Mouse (Mus musculus) c-Kit-negative CD71-positive TER-119-positive erythroid progenitor cells, embryonic 14.5 days (primary cell): ENCODE measurements around the gene Plpp2.

Source experiments
- DNase-seq: peaks from one replicate; pipeline ENCODE4 v3.0.0-alpha.2; 2013; ENCODE audit warnings: low read depth, low spot score

Plpp2 gene

DNA sequence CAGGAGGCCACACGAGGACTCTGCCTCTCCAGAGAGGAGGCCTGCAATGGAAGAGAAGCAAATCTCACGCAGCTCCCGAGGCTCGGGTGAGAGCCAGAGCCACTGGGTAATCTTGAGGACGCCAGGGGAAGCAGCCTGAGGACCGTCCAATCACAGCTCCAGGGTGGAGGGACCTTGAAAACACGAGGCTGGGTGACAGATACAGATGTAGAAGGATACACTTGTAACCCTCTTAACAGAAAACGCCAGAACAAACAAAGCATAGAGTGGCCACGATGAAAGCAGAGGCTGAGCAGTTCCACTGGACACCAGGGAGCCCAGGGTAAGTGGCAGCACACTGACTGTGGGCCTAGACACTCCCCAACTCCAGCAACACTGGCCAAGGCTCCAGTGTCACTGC lies 16.8 kb upstream of the Plpp2 start:
- no peak for DNase-seq

DNA sequence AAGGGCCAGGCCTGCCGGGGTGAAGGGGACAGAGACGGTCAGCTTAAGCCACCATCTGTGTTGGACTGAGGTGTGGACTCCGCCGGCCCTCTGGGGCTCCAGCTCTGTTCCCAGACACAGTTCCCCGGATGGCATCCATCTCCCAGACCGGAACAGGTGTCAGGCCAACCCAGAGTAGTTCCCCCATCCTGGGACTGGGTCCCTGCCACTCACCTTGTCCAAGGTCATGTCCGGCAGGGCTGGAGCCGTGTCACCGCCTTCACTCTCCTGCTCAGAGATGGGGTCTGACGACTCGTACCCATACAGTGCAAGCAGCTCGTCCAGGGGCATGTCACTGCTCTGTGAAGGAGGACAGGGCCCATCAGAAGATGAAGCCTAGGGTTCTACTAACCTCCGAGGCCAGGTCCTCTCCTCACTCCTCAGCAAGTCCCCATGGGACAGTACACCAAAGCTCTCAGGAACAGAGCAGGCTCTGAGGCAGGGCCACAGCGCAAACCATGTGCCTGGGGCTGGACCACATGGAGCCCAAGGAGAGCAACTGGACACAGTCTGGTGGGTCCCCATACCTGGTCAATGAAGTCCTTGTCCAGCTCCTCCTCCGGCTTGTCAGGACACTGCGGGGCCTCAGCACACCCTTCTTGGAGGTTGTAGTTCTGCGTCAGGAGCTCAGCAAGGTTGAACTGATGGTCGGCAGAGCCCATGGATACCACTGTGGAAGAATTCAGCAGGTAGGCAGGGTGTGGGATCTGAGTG lies 15.6 kb upstream of the Plpp2 start:
- DNase-seq = no peak

DNA sequence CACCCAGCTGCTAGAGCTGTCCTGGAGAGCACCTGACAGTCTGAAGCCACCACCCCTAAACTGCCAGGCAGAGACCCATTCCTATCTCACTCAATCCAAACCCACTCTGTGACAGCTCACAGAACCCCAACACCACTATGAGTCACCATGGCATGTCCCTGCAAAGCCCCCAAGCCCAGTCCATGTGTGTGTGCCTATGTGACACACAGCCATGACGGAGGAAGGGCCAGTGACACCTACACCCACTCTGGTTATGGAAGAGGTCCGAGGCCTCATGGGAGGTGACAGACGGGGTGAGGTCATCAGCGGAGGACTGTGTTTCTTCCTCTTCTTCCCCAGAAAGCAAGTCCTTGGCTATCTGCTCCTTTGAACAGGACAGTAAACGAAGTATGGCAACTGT lies 14.9 kb upstream of the Plpp2 start:
- no peak for DNase-seq

DNA sequence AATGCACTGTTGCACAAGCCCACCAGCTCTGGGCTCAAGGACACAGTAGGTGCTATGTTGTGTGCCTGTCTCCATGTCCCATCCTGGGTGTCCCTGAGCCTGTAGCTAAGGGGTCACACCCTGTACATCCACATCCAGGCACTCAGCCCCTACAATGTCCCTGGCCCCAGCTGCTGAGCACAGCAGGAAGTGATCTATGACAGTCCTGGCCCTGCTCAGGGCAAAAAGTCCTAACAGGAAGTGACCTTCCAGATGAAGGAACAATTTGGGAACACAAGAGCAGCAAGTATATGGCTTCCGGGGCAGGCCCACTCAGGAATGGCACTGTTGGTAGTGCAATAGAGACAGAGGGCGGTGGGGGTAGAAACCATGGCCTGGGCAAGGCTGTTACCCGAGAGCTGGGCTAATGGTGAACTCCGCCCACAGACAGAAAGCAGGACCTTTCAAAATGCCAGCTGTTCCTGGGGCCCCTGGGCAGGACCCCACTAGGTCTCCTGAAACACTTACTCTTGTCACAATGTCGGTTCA lies 13.6 kb upstream of the Plpp2 start:
- DNase-seq = no peak

DNA sequence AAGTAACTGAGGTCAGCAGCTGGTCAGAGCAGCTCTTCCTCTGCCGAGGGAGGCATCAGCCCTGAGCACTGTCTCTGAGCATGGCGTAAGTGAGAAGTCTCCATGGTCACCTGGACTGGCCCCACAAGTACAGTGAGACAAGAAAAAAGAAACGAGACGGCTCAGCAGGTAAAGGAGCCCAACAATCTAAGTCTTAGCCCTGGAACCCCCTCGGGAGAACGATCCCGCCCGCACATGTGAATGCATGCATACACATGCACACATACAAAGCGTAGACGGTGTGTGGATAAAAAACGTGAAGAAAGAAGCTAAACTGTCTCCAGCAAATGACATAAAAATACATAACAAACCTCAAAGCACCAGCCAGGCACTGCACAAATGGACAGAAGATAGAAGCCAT lies 12.9 kb upstream of the Plpp2 start:
- DNase-seq = no peak

DNA sequence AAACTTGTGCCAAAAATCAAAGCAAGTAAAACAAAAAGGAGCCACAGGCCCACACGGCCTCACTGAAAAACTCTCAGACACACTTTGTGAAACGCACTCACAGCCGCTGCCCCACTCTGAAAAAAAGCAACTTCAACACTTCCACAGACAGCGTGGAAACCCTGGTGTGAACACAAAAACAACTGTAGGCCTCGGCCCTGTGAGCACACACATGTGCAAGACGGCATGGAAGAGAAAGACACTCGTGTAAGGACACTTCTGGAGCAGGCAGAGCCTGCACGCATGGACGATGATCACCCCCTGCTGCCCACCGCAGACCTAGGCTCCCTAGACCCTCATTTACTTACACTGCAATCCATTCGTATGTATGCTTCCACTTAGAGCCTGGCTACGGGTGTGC lies 12.3 kb upstream of the Plpp2 start:
- no peak for DNase-seq

DNA sequence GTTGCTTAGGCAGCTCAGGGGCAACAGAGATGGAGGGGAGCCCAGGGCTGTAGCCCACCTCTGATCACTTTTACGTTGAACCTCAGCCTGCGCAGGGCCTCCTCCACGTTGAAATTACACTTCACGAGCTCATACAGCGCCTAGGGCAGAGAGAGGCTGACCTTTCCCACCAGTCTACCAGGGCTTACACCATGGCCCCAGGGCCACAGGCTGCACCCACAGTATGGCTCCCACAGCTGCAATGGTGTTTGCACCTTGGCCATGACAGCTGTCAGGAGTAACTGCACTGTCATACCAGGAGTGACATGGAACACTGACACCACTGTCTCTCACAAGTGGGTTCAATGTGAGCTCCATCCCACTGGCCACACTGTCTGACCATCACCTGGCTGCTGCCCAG lies 11.0 kb upstream of the Plpp2 start:
- no peak for DNase-seq

DNA sequence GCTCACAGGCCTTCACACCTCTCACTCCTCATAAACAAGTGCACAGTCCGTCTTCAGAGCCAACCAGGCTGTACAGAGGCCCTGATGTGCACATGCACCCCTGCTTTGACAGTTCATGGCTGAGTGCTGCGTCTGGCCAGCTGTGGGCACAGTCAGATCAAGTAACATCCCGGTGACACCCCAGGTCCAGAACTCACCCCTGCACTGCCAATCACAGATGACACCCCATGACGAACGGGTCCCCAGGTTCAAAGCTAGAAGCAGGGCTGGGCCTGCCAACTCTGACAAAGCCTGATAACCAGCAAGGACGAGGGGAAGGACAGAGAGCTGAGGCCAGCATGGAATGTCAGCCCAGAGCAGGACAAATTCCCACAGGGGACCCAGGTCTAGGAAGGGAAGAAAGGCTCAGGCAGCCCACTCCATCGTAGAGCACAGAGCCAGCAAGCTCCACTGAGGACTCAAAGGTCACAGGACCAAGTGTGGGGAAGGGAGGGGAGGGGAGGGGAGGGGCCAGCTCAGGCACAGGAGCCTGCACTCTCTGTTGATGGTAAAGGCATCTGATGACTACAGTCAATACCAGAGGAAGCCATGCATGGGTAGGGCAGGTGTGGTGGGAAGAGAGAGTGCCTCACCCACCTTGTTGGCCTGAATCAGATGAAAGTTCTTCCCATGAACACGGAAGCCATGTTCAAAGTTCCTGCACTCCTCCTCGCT lies 10.4 kb upstream of the Plpp2 start:
- DNase-seq = no peak

DNA sequence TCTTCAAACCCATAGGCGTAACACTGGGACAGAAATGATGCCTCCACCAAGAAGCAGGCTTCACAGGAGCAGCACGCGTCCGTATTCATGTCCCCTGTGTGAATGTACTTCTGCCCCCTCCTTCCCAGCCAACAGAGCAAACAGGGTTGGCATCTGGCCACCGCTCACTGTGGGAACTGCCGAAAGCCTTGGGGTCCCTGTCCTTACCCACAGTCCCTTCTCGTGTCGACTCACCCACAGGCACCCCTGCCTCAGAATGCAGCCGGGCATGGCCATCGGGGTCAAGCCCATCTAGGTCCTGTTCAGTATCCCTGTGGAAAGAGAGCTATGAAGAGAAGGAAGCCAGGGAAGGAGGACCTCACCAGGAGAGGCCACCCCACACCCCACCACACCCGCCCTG lies 8.6 kb upstream of the Plpp2 start:
- no peak for DNase-seq

DNA sequence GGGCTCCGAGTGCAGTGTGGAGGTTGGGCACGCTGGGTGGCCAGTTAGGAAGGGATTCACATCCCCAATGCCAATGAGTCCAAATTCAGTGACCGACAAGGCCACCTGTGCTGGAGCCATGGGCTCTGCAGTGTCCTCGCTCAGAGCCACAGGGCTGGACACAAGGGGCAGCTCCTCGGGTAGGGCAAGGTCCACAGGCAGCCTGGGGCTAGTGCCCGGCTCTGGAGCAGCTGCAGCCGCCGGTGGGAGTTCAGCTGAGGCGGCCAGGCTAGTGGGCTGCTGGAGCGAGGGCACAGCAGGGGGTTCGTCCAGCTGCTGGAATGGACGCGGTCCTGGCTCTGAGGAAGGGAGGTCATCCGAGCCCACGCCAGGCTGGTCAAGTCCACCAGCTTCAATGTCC lies 7.9 kb upstream of the Plpp2 start:
- no peak for DNase-seq

DNA sequence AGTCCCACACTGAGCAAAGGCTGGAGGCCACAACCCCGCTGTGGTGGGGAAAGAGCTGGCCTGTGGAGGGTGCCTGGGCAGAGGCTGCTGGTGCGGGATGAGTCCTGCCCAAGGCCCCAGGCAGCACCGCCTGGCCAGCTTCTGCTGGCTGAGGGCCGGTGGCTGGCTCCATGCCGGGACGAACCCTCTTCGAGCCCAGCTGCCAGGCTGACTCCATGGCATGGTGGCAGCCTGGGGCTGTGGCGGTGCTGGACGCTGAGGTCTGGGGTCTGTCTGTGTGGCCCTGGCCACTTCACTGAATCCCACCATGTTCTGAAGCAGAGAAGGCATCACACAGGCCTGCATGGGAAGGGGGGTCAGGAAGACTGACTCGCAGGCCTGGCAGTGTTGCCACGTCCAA lies 7.2 kb upstream of the Plpp2 start:
- DNase-seq = no peak

DNA sequence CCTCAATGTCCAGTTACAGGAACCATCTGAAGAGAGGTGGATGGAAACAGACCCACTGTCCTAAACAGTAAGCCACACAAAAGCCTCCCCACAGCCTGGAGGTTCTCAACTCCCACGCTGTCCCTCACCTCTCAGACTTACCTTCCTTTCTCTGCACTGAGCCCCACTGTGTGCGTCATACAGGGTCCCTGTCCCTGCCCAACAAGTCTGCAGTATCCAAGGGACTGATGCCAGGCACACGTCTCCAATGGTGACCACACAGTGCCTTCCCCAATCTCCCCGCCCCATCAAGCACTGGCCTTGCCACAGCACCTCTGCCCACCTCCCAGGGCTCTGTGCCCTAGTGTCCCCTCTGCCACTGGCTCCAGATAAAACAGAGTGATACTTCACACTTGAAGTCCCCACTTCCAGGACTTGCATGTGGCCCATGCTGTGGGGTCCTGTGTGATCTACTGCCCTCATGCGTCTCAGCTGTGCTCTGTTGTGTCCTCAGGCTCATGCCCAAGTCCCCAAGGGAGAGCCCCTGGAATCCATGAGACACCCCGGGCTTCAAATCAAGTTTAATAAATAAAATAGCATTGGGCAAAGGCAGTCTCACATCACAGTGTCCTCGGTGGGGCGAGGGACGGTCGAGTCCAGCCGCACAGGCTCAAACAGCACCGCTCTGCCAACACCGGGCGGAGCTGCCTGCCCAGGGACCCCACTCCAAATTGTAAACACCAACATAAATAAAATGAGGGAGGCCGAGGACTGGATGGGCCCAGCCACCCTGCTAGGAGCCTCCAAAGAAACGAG lies 6.3 kb upstream of the Plpp2 start:
- no peak for DNase-seq

DNA sequence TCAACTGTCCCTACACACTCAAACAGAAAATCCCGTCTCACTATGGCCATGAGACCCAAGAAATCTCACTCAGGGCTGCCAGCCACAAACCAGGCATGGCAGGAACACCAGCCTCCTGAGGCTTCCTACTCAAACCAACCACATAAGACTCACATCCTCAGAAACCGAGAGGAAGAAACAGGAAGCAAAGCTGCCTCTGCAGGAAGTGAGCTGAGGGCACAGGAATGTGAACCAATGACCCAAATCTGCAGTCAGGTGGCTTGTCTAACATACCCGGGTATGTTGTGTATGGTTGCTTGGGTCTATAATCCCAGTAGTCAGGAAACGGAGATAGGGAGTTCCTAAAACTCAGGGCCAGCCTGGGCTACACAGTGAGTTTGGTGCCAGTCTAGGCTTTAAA lies 5.3 kb upstream of the Plpp2 start:
- DNase-seq = no peak

DNA sequence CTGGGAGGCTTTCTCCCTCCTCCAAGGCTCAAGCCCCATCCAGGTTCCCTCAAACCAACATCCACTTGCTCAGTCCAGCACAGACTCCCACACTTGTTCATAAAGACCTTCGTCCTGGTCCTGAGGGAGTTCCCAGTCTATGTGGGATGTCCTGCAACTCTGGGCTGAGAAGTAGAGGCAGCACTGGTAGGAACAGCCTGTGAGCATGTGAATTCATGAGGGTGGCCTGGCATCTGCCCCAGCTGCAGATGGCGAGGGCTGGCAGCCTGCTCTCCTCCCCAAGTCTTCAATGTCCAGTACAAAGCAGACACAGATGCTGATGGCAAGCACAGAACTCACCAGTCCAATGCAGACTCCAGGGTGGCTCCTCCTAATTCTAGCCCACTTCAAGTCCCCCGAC lies 4.7 kb upstream of the Plpp2 start:
- DNase-seq = no peak

DNA sequence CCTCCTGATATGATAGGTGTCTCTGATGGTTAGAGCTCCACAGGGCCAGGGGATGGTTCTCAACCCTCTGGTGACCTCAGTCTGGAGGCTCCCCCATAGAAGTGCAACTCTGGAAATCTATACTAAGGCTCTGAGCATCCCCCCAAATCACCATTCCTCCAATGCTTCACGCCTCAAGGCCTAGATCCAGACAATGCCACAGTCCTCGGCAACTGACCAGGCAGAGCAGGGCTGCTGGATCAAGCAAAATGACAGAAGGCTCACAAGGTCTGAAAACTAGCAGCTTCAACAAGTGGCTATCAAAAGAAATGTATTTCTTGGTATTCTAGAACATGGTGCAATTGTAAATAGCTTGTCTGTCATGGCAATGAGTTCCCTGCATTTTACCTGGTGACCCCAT lies 4.2 kb upstream of the Plpp2 start:
- no peak for DNase-seq

DNA sequence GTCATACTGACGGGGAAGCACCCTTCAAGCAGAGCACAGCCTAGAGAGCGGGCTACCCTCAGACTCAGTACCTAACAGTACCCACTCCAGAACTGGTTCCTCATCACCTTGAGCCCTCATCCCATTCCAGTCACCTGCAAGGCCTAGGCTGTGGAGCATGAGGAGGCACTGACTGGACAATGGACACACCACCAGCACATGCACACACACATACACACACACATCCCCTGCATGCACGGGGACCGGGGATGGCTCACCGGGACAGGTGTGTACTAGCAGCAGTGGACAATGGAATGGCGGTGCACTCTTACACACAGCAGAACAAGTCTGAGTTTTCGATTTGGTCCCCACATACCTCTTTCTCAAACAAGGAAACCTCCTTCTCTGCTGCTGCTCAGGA lies 3.7 kb upstream of the Plpp2 start:
- no peak for DNase-seq

DNA sequence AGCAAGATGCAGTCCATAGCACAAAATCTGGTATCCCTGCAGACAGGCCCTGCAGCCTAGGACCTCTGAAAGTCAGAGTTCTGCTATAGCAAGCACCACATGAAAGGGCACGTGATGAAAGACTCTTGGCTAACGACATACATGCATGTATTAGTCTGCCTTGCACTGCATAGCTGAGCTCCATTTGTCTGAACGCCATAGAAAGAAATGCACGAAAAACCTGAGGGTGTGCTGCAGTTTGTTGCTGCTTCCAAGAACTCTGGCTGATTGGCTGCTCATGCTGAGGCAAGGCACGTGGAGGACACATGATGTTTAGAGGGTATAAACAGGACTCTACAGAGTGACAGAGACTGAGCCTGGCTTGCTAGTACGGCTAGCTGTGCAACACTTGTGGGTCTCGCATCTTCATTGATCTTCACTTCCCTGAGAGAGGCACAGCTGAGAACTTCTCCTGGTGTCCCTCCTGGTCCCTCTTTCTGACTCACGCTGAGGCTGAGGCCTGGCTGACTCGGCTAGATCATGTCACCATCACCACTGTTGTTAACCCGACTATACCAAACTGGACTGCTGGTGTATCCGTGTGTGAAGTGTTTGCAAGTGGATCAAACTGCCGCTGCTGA lies 3.0 kb upstream of the Plpp2 start:
- DNase-seq = no peak

DNA sequence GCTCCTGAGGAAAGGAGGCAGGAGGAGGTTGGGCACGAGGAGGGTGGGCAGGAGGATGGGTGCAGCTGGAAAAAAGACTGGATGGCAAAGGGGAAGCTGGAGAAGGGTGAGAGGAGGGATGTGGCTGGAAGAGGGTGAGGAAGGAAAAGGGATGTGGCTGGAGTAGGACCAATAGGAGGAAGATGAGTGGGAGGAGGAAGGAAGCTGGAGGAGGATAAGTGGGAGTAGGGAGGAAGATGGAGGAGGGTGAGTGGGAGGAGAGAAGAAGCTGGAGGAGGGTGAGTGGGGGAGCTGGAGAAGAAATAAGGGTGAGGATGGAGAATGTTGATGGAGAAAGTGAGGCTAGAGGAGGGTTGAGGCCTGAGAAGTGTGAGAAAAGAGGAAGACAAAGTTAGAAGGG lies 1.8 kb upstream of the Plpp2 start:
- DNase-seq = no peak

DNA sequence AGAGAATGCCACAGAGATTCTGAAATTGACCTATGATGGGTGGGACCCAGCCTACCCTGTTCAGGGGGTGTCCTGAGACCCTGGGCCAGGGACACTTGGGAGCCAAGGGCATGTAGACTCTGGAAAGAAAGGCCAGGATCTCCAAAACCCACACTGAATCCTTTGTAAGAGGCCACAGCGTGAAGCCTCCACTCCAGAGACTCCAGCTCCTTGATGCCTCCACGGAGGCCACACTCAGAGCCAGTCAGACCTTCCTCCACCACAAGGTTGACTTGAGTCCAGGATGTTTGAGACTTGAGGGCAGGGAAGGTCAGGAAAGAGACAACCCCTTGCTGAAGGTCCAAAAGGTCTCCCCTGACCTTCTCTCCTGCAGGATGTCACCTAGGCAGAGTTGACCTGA lies 830 bp upstream of the Plpp2 start:
- DNase-seq = no peak

DNA sequence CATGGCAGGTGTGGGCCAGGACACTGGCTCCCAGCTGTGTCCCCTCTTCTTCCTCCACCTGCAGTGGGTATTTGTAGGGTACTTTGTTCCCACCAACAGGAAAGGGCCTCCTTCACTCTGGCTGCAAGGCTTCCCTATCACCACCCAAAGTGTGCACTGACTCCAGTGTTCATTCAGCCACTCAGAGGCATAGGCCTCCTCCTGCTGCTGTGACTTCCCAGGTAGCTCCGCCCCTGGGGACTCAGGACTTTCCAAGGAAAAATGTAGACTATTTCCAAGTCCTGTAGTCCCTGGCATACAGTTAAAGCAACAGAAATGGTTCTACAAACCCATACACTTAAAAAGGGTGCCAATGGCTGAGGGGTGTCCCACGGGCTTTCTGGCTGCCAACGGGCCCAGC lies 918 bp downstream of the Plpp2 start:
- DNase-seq = no peak

DNA sequence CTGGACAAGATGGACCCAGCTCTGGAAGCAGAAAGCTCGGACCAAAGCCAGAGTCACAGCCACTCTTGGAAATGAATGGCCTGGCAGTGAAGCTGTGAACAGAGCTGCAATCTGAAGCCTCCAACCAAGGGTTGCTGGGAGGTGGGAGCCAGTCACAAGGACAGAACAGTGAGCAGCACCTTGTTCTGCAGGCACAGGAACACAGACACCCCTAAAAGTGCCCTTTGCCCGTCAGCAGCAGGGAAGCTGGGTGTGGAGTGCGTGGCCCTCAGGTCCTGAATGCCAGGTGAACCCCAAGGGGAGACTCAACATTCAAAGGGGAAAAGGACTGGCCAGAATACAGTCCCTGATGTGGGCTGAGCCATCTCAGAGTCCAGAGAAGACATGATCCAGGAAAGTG lies 2.0 kb downstream of the Plpp2 start:
- DNase-seq = no peak

DNA sequence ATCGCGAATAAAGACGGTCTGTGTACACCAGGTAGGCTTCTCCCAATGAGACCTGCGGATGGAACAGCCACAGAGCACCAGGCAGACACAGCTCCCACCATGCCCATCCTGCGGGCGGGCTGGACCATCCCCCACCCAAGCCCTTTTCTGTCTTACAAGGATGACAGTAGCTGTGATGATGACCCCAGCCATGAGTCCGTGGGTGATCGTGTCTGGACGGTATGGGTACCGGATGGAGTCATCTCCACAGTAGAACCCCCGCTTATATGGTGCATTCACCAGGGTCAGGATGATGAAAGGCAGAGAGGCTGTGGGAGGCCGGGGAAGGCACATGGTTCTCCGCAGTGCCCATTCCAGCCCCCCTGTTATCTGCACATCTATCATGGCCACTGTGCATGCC lies 2.9 kb downstream of the Plpp2 start:
- DNase-seq = no peak
